Mouse (Mus musculus) thymus, adult 2 months (tissue): ENCODE measurements around the gene Pax5. TPM values are rescaled to one million over a fixed set of nuclear protein-coding genes. Genes with fewer than 3 reads are reported as not detected.

Experiments
- DNase-seq: peaks from one replicate; pipeline ENCODE4 v3.0.0; 2021
- H3K27ac ChIP-seq: fragments of 200-500 bp; 2 replicates; pipeline ENCODE4 v1.5.1; 2012; ENCODE audit warnings: low read length, control low read depth; ENCODE audit not compliant: control insufficient read depth, insufficient read depth
- H3K27me3 ChIP-seq: fragments of 200-500 bp; 2 replicates; pipeline ENCODE4 v1.6.1; 2012; ENCODE audit warnings: mild to moderate bottlenecking, low read length, moderate library complexity, mixed read lengths; ENCODE audit not compliant: control insufficient read depth, insufficient read depth
- H3K36me3 ChIP-seq: fragments of 200-500 bp; 2 replicates; pipeline ENCODE4 v1.6.1; 2012; ENCODE audit warnings: mild to moderate bottlenecking, low read length, moderate library complexity; ENCODE audit not compliant: control insufficient read depth, insufficient read depth
- H3K4me1 ChIP-seq: fragments of 200-500 bp; replicated peaks from 2 replicates; pipeline ENCODE4 v1.6.1; 2012; ENCODE audit warnings: low read length; ENCODE audit not compliant: control insufficient read depth, insufficient read depth
- H3K4me3 ChIP-seq: fragments of 200-500 bp; 2 replicates; pipeline ENCODE4 v1.5.1; 2012; ENCODE audit warnings: mild to moderate bottlenecking, low read length, control low read depth, moderate library complexity; ENCODE audit not compliant: control insufficient read depth, insufficient read depth
- CTCF ChIP-seq: fragments of 200-500 bp; IDR thresholded peaks from 2 replicates; pipeline ENCODE4 v1.5.1; 2012; ENCODE audit warnings: mild to moderate bottlenecking, control low read depth, low read length, moderate library complexity, borderline replicate concordance; ENCODE audit not compliant: control insufficient read depth, poor library complexity, insufficient read depth; ENCODE audit errors: extremely low read depth
- POLR2A ChIP-seq: fragments of 200-500 bp; IDR thresholded peaks from 2 replicates; pipeline ENCODE4 v1.6.1; 2012; ENCODE audit warnings: mild to moderate bottlenecking, low read length, control low read depth, moderate library complexity; ENCODE audit not compliant: control insufficient read depth, poor library complexity, insufficient read depth; ENCODE audit errors: extremely low read depth
- WGBS: fragments of 180-500 bp; shearing (Covaris S2); methylation state at CpG from one replicate; pipeline ENCODE4 v1.1.7; 2018; 5-methylcytosine and 5-hydroxymethylcytosine counted together
- polyA plus RNA-seq: library from polyadenylated mRNA; depleted of rRNA; stranded (reverse); fragments of >200 nt; gene quantifications from 2 replicates; pipeline ENCODE4 v1.2.3, GENCODE M21; 2012

The Pax5 gene
- polyA plus RNA-seq, 1 experiment, result 2.7 TPM

DNA sequence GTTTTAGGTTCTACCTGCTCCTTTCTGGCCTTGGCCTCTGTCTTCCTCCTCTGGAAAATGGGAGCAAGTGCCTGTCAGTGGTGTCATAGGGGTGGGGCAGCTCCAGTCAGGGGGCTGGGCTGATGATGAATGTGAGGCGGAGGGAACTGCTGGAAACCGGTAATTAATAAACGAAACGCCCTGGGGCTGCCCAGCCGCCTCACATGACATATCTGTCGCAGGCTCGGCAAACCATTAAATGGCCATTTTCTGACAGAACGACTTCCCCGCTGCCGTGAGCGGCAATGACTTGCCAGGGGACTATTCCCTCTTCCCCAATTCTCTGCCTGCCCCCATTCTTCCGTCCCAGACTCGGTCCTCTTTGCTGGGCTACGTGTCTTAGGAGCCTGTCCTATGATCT, 202.4 kb downstream of the Pax5 start:
- DNase-seq, result no peak
- Histone ChIP-seq H3K4me1 (no peaks in the 10 kb centered on the region), H3K4me3 (no peak overlapping the region), H3K27ac (no peak overlapping the region), H3K27me3 (no peaks in the 10 kb centered on the region; the same call in 1 of the 2 replicates), H3K36me3 (no peaks in the 10 kb centered on the region)
- 54% methylated on average over 14 of the region's 14 CpGs for WGBS
- no peak for TF ChIP-seq CTCF
- no peak for TF ChIP-seq POLR2A

DNA sequence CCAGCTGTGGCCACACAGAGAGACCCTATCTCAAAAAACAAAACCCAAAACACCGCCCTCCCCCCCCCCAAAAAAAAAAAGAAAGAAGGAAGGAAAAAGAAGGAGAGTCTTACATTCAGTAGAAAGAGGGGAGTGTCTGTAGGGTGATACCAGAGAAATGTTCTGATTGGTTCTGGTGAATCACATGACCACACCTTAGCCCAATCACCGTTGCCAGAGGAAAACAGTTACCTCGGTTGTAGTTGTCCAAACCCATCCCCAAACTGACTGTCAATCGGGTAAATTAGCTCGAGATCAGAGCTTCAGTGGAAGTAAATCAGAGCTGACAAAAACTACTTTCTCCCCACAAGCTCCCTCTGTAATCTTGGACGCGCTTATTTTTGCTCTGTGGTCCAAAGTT, 205.3 kb downstream of the Pax5 start:
- Histone ChIP-seq H3K36me3 (no peaks in the 10 kb centered on the region), H3K27ac (no peak overlapping the region), H3K27me3 (no peaks in the 10 kb centered on the region; the same call in 1 of the 2 replicates), H3K4me3 (no peak overlapping the region), H3K4me1 (no peaks in the 10 kb centered on the region)
- WGBS, result 78% methylated on average over 7 of the region's 7 CpGs
- TF ChIP-seq CTCF, result no peak
- no peak for TF ChIP-seq POLR2A
- DNase-seq, result no peak

- WGBS, result 75% methylated on average over 9 of the region's 9 CpGs
- no peak for DNase-seq
- no peaks in the 10 kb centered on the region for H3K4me1 ChIP-seq
- no peaks in the 10 kb centered on the region for H3K27me3 ChIP-seq
- H3K27ac ChIP-seq, result no peak overlapping the region
- no peak overlapping the region for H3K4me3 ChIP-seq
- no peak for TF ChIP-seq POLR2A
- TF ChIP-seq CTCF, result no peak
- no peaks in the 10 kb centered on the region for H3K36me3 ChIP-seq
These were observed 208.0 kb downstream of the Pax5 start for GRCm38 (mm10) chr4:44502196-44502867.

DNA sequence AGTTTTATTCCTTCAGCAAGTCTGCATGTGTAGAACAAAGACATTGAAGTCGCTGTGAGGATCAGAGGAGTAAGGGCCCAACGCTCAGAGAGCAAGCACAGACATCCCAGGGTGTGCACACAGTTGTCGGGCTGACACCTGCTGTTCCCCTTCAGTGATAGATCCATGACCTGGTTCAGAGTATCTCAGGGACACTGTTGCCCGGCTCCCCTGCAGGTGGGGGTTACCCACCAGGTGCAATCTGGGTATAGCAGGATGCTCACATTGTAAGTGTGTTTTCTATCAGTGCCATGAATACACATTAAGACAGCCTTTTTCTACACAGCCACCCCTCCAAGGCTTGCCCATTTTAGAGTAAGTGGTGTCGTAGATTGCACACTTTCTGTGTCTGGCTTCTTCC, 212.1 kb downstream of the Pax5 start:
- H3K27me3 ChIP-seq, result no peaks in the 10 kb centered on the region
- TF ChIP-seq CTCF, result no peak
- TF ChIP-seq POLR2A, result no peak
- H3K36me3 ChIP-seq, result no peaks in the 10 kb centered on the region
- no peak overlapping the region for H3K27ac ChIP-seq
- no peak overlapping the region for H3K4me3 ChIP-seq
- WGBS, result 82% methylated on average over 5 of the region's 5 CpGs
- DNase-seq, result no peak
- no peaks in the 10 kb centered on the region for H3K4me1 ChIP-seq

GRCm38 (mm10) chr4:44495836-44496235, 214.5 kb downstream of the Pax5 start:
- no peaks in the 10 kb centered on the region for H3K27me3 ChIP-seq
- no peaks in the 10 kb centered on the region for H3K4me1 ChIP-seq
- no peak for TF ChIP-seq POLR2A
- no peak for TF ChIP-seq CTCF
- 89% methylated on average over 2 of the region's 2 CpGs for WGBS
- DNase-seq, result no peak
- H3K36me3 ChIP-seq, result no peaks in the 10 kb centered on the region
- H3K27ac ChIP-seq, result no peak overlapping the region
- no peak overlapping the region for H3K4me3 ChIP-seq

- Histone ChIP-seq H3K4me1 (no peaks in the 10 kb centered on the region), H3K36me3 (no peaks in the 10 kb centered on the region), H3K4me3 (no peak overlapping the region), H3K27ac (no peak overlapping the region), H3K27me3 (no peaks in the 10 kb centered on the region)
- 68% methylated on average over 6 of the region's 6 CpGs for WGBS
- TF ChIP-seq POLR2A, result no peak
- DNase-seq, result no peak
These were observed 216.5 kb downstream of the Pax5 start for GRCm38 (mm10) chr4:44493756-44494155.

GRCm38 (mm10) chr4:44490872-44491271, 219.4 kb downstream of the Pax5 start:
- no peak for DNase-seq
- Histone ChIP-seq H3K27me3 (no peaks in the 10 kb centered on the region), H3K4me3 (no peak overlapping the region), H3K4me1 (no peaks in the 10 kb centered on the region), H3K36me3 (no peaks in the 10 kb centered on the region), H3K27ac (no peak overlapping the region)
- 84% methylated on average over 6 of the region's 6 CpGs for WGBS
- TF ChIP-seq POLR2A (no peak), CTCF (no peak)
